Mouse (Mus musculus): Measurements from ENCODE around the gene Sdc4. TPM values are rescaled to one million over a fixed set of nuclear protein-coding genes. Genes with fewer than 3 reads are reported as not detected.

Gene Sdc4
- polyA plus RNA-seq, 1 experiment from 2014 or later: 104 TPM

- Histone ChIP-seq H3K36me3 (ENCODE audit: control insufficient read depth, insufficient read depth, low read length) (no peaks in the 10 kb centered on the region), H3K27ac (ENCODE audit: low read depth) (no peak overlapping the region), H3K9me3 (ENCODE audit: control insufficient read depth, low read length) (peaks cover 5% of the 10 kb centered on the region; the same call in 1 of the 2 replicates), H3K4me3 (ENCODE audit: low read depth, low read length) (no peak overlapping the region), H3K4me1 (replicated peaks; ENCODE audit: control insufficient read depth, insufficient read depth, low read length) (peaks cover 3% of the 10 kb centered on the region; the same call in 1 of the 2 replicates), H3K9ac (ENCODE audit: low read length) (no peak overlapping the region), H3K27me3 (replicated peaks; ENCODE audit: control insufficient read depth, insufficient read depth, low read length) (peaks cover 22% of the 10 kb centered on the region), H3K4me2 (ENCODE audit: low read length) (no peak overlapping the region)
- 78% methylated on average over 29 of the region's 29 CpGs for WGBS
- no peak for DNase-seq (ENCODE audit: low spot score)
- ATAC-seq (replicated peaks; ENCODE audit: low FRiP score, low TSS enrichment, low read depth): no peak
Observed at GRCm38 (mm10) chr2:164393126-164393525, 50.6 kb downstream of the Sdc4 start.

GRCm38 (mm10) chr2:164389499-164389898 lies 54.2 kb downstream of the Sdc4 start:
- peaks cover 29% of the 10 kb centered on the region for H3K27me3 ChIP-seq (replicated peaks; ENCODE audit: control insufficient read depth, insufficient read depth, low read length)
- DNase-seq (ENCODE audit: low spot score) (peak; percentile 98), ATAC-seq (replicated peaks; ENCODE audit: low FRiP score, low TSS enrichment, low read depth) (peak; percentile 52)
- H3K9me3 ChIP-seq (ENCODE audit: control insufficient read depth, low read length): peaks cover 5% of the 10 kb centered on the region; the same call in 1 of the 2 replicates
- H3K27ac ChIP-seq (ENCODE audit: low read depth): no peak overlapping the region
- peak overlapping the region; percentile 43 for H3K4me3 ChIP-seq (ENCODE audit: low read depth, low read length)
- H3K9ac ChIP-seq (ENCODE audit: low read length): peak overlapping the region; percentile 51
- no peaks in the 10 kb centered on the region for H3K36me3 ChIP-seq (ENCODE audit: control insufficient read depth, insufficient read depth, low read length)
- WGBS: 1% methylated on average over 30 of the region's 30 CpGs
- H3K4me1 ChIP-seq (replicated peaks; ENCODE audit: control insufficient read depth, insufficient read depth, low read length): peaks cover 9% of the 10 kb centered on the region
- peak overlapping the region; percentile 75 for H3K4me2 ChIP-seq (ENCODE audit: low read length)

- H3K9me3 ChIP-seq (ENCODE audit: control insufficient read depth, low read length): peaks cover 5% of the 10 kb centered on the region; the same call in 1 of the 2 replicates
- peaks cover 9% of the 10 kb centered on the region for H3K4me1 ChIP-seq (replicated peaks; ENCODE audit: control insufficient read depth, insufficient read depth, low read length)
- peaks cover 26% of the 10 kb centered on the region for H3K27me3 ChIP-seq (replicated peaks; ENCODE audit: control insufficient read depth, insufficient read depth, low read length)
- 2% methylated on average over 17 of the region's 17 CpGs for WGBS
- H3K36me3 ChIP-seq (ENCODE audit: control insufficient read depth, insufficient read depth, low read length): no peaks in the 10 kb centered on the region
- H3K9ac ChIP-seq (ENCODE audit: low read length): peak within 1 kb of the TSS; percentile 51
- H3K4me3 ChIP-seq (ENCODE audit: low read depth, low read length): peak within 1 kb of the TSS; percentile 43
- peak; percentile 48 for ATAC-seq (replicated peaks; ENCODE audit: low FRiP score, low TSS enrichment, low read depth)
- H3K27ac ChIP-seq (ENCODE audit: low read depth): no peak within 1 kb of the TSS
- H3K4me2 ChIP-seq (ENCODE audit: low read length): peak within 1 kb of the TSS; percentile 75
- peak; percentile 62 for DNase-seq (ENCODE audit: low spot score)
Observed at GRCm38 (mm10) chr2:164389020-164389419, 54.7 kb downstream of the Sdc4 start, which contains the start of gene Slpi. Gene Slpi (minus strand): TSS chr2:164389095.

GRCm38 (mm10) chr2:164386953-164387352 lies 56.7 kb downstream of the Sdc4 start:
- 15% methylated on average over 8 of the region's 8 CpGs for WGBS
- no peak overlapping the region for H3K27ac ChIP-seq (ENCODE audit: low read depth)
- no peaks in the 10 kb centered on the region for H3K36me3 ChIP-seq (ENCODE audit: control insufficient read depth, insufficient read depth, low read length)
- no peak overlapping the region for H3K4me3 ChIP-seq (ENCODE audit: low read depth, low read length)
- ATAC-seq (replicated peaks; ENCODE audit: low FRiP score, low TSS enrichment, low read depth) (no peak), DNase-seq (ENCODE audit: low spot score) (peak; percentile 60)
- H3K4me2 ChIP-seq (ENCODE audit: low read length): no peak overlapping the region
- no peak overlapping the region for H3K9ac ChIP-seq (ENCODE audit: low read length)
- H3K27me3 ChIP-seq (replicated peaks; ENCODE audit: control insufficient read depth, insufficient read depth, low read length): peaks cover 26% of the 10 kb centered on the region
- peaks cover 9% of the 10 kb centered on the region for H3K4me1 ChIP-seq (replicated peaks; ENCODE audit: control insufficient read depth, insufficient read depth, low read length)
- H3K9me3 ChIP-seq (ENCODE audit: control insufficient read depth, low read length): peaks cover 5% of the 10 kb centered on the region; the same call in 1 of the 2 replicates

GRCm38 (mm10) chr2:164385927-164386763 lies 57.5 kb downstream of the Sdc4 start:
- peaks cover 5% of the 10 kb centered on the region; the same call in 1 of the 2 replicates for H3K9me3 ChIP-seq (ENCODE audit: control insufficient read depth, low read length)
- no peaks in the 10 kb centered on the region for H3K36me3 ChIP-seq (ENCODE audit: control insufficient read depth, insufficient read depth, low read length)
- DNase-seq (ENCODE audit: low spot score) (peak; percentile 58), ATAC-seq (replicated peaks; ENCODE audit: low FRiP score, low TSS enrichment, low read depth) (peak; percentile 66)
- peaks cover 26% of the 10 kb centered on the region for H3K27me3 ChIP-seq (replicated peaks; ENCODE audit: control insufficient read depth, insufficient read depth, low read length)
- H3K4me1 ChIP-seq (replicated peaks; ENCODE audit: control insufficient read depth, insufficient read depth, low read length): peaks cover 9% of the 10 kb centered on the region
- H3K4me2 ChIP-seq (ENCODE audit: low read length): peak overlapping the region; percentile 22; the same call in 1 of the 2 replicates
- no peak overlapping the region for H3K9ac ChIP-seq (ENCODE audit: low read length)
- 20% methylated on average over 18 of the region's 18 CpGs for WGBS
- no peak overlapping the region for H3K27ac ChIP-seq (ENCODE audit: low read depth)
- H3K4me3 ChIP-seq (ENCODE audit: low read depth, low read length): no peak overlapping the region

- no peak for ATAC-seq (replicated peaks; ENCODE audit: low FRiP score, low TSS enrichment, low read depth)
- no peak overlapping the region for H3K4me2 ChIP-seq (ENCODE audit: low read length)
- H3K4me1 ChIP-seq (replicated peaks; ENCODE audit: control insufficient read depth, insufficient read depth, low read length): peaks cover 6% of the 10 kb centered on the region
- no peak overlapping the region for H3K4me3 ChIP-seq (ENCODE audit: low read depth, low read length)
- H3K36me3 ChIP-seq (ENCODE audit: control insufficient read depth, insufficient read depth, low read length): no peaks in the 10 kb centered on the region
- H3K9me3 ChIP-seq (ENCODE audit: control insufficient read depth, low read length): no peaks in the 10 kb centered on the region
- peaks cover 15% of the 10 kb centered on the region for H3K27me3 ChIP-seq (replicated peaks; ENCODE audit: control insufficient read depth, insufficient read depth, low read length)
- DNase-seq (ENCODE audit: low spot score): no peak
- H3K27ac ChIP-seq (ENCODE audit: low read depth): no peak overlapping the region
- WGBS: 48% methylated on average over 11 of the region's 11 CpGs
- no peak overlapping the region for H3K9ac ChIP-seq (ENCODE audit: low read length)
Observed at GRCm38 (mm10) chr2:164383656-164384399, 59.9 kb downstream of the Sdc4 start.

- Histone ChIP-seq H3K9me3 (ENCODE audit: control insufficient read depth, low read length) (no peaks in the 10 kb centered on the region), H3K9ac (ENCODE audit: low read length) (no peak overlapping the region), H3K4me2 (ENCODE audit: low read length) (no peak overlapping the region), H3K27ac (ENCODE audit: low read depth) (no peak overlapping the region), H3K4me3 (ENCODE audit: low read depth, low read length) (no peak overlapping the region), H3K36me3 (ENCODE audit: control insufficient read depth, insufficient read depth, low read length) (no peaks in the 10 kb centered on the region), H3K4me1 (replicated peaks; ENCODE audit: control insufficient read depth, insufficient read depth, low read length) (peaks cover 6% of the 10 kb centered on the region), H3K27me3 (replicated peaks; ENCODE audit: control insufficient read depth, insufficient read depth, low read length) (peaks cover 6% of the 10 kb centered on the region; the same call in 1 of the 2 replicates)
- 75% methylated on average over 3 of the region's 3 CpGs for WGBS
- ATAC-seq (replicated peaks; ENCODE audit: low FRiP score, low TSS enrichment, low read depth): no peak
- no peak for DNase-seq (ENCODE audit: low spot score)
Observed at GRCm38 (mm10) chr2:164382971-164383370, 60.7 kb downstream of the Sdc4 start.

GRCm38 (mm10) chr2:164381726-164382125 lies 62.0 kb downstream of the Sdc4 start:
- Histone ChIP-seq H3K9me3 (ENCODE audit: control insufficient read depth, low read length) (no peaks in the 10 kb centered on the region), H3K4me2 (ENCODE audit: low read length) (no peak overlapping the region), H3K9ac (ENCODE audit: low read length) (no peak overlapping the region), H3K36me3 (ENCODE audit: control insufficient read depth, insufficient read depth, low read length) (no peaks in the 10 kb centered on the region), H3K4me1 (replicated peaks; ENCODE audit: control insufficient read depth, insufficient read depth, low read length) (peaks cover 6% of the 10 kb centered on the region), H3K27me3 (replicated peaks; ENCODE audit: control insufficient read depth, insufficient read depth, low read length) (no peaks in the 10 kb centered on the region), H3K27ac (ENCODE audit: low read depth) (no peak overlapping the region), H3K4me3 (ENCODE audit: low read depth, low read length) (no peak overlapping the region)
- ATAC-seq (replicated peaks; ENCODE audit: low FRiP score, low TSS enrichment, low read depth): no peak
- 75% methylated on average over 8 of the region's 8 CpGs for WGBS
- no peak for DNase-seq (ENCODE audit: low spot score)

Data from intestine, embryonic 14.5 days (tissue).